Mouse (Mus musculus): ENCODE measurements at regions not wholly inside any gene's neighbourhood (a gene's known extent, or its start where the extent isn't known, plus 50 kb on each side); places are given as distances from the start of the nearest gene placed in this dataset.
A peak's percentile ranks its signal among the peaks of the same experiment; 100 is the strongest.
"Not testable (repeated sequence)": the region's sequence is repeated elsewhere in the genome, so short reads cannot be mapped to it uniquely, and the experiment has no call there.

DNA sequence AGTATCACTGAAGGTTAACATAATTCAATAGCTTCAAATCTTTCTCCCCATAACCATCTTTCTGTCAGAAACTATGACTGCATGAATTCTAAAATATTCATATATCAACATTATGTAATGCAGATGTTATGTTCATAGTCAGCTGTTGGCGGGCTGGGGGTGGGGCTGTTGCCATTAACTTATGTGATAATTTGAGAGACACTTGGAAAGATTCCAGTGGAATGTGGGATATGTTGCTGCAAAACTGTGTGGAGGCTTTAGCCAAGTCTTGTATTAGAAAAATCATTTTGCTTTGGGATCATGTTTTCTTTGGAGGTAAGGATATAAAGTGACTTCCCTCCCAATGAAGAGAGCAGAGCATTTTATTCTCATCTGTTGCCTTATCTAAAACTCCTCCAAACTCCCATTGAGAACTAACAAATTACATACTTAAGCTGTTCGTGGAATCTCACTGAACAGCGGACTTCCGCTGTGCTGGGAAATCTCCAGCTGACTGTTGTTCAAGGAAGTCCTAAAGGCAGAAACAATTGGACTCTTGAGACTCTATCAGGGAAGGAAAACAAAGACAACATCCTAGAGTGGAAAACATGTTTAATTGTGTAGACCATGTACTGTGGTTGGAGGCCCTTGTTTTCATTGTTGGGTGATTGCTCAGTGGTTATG, 260.2 kb upstream of the Gje1 start:
- H3K9me3 ChIP-seq (replicated peaks; ENCODE audit: control insufficient read depth, low read length): no peaks in the 10 kb centered on the region
- H3K9ac ChIP-seq (replicated peaks; ENCODE audit: low read length): no peak overlapping the region
- 34% methylated on average over 4 of the region's 4 CpGs for WGBS
- no peak overlapping the region for H3K4me2 ChIP-seq (ENCODE audit: low read depth, low read length)
- no peaks in the 10 kb centered on the region for H3K36me3 ChIP-seq (replicated peaks; ENCODE audit: control insufficient read depth, insufficient read depth, low read depth, low read length)
- no peak overlapping the region for H3K4me3 ChIP-seq (ENCODE audit: low read depth, low read length)
- DNase-seq (ENCODE audit: low spot score) (peak; percentile 9), ATAC-seq (replicated peaks; ENCODE audit: insufficient number of reproducible peaks, low FRiP score, low TSS enrichment, low read depth) (no peak)
- no peak overlapping the region for H3K27ac ChIP-seq (replicated peaks; ENCODE audit: low read depth, low read length)
- H3K27me3 ChIP-seq (ENCODE audit: control insufficient read depth, insufficient read depth, low read length): no peaks in the 10 kb centered on the region
- H3K4me1 ChIP-seq (ENCODE audit: control insufficient read depth, insufficient read depth, low read length): no peaks in the 10 kb centered on the region

DNA sequence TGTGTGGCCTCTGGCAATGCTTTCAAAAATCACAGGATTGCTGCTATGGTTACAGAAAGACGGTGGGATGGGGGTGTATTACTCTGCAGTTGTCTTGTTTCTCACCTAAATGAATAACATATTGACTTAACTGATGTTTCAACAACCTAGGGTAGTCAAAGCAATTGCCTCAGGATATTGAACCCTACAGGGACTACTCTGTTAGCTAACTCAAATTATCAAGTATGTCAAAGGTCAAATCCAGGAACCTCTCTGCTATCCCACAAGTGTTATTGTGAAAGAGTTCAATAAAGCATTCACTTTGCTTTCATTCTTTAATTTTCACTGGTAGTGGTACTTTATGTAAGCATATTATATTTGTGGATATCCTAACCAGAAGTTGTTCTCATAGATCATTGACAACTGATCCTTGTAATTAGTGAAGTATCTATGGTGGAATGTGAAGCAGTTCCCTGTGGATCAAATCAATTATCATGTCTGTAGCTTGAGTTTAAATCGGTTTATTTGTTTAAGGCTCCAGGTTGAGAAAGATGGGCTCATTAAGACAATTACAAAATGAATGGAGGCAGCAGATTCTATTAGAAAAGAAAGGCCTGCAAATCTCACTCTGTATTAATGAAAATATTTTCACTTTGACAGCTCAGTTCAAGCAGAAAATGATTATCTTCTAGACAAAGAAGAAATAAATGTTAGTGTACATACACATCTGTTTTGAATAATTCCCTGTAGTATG, 259.4 kb upstream of the Gje1 start:
- H3K9ac ChIP-seq (replicated peaks; ENCODE audit: low read length): no peak overlapping the region
- DNase-seq (ENCODE audit: low spot score) (peak; percentile 49), ATAC-seq (replicated peaks; ENCODE audit: insufficient number of reproducible peaks, low FRiP score, low TSS enrichment, low read depth) (no peak)
- no peaks in the 10 kb centered on the region for H3K9me3 ChIP-seq (replicated peaks; ENCODE audit: control insufficient read depth, low read length)
- H3K4me2 ChIP-seq (ENCODE audit: low read depth, low read length): no peak overlapping the region
- H3K36me3 ChIP-seq (replicated peaks; ENCODE audit: control insufficient read depth, insufficient read depth, low read depth, low read length): no peaks in the 10 kb centered on the region
- H3K27ac ChIP-seq (replicated peaks; ENCODE audit: low read depth, low read length): no peak overlapping the region
- no peaks in the 10 kb centered on the region for H3K27me3 ChIP-seq (ENCODE audit: control insufficient read depth, insufficient read depth, low read length)
- 9% methylated on average over 2 of the region's 2 CpGs for WGBS
- no peak overlapping the region for H3K4me3 ChIP-seq (ENCODE audit: low read depth, low read length)
- H3K4me1 ChIP-seq (ENCODE audit: control insufficient read depth, insufficient read depth, low read length): no peaks in the 10 kb centered on the region

DNA sequence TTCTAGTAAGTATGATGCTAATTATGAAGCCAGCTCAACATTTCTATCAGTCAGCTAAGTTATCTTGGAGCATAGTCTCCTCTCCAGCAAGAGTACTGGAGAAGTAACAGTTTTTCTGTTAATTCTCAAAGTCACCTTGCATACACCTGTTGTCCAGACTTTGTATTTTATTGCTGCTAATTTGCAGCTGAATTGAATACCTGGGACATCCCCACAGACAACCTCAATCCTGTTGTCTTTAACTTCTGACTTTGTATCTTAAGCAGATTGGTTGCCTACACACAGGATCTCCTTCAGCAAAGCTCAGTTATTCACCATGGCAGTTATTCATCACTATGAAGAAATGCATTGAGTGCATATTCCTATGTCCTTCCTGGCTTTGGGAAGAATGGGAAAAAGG, 251.7 kb upstream of the Gje1 start:
- no peak overlapping the region for H3K4me3 ChIP-seq (ENCODE audit: low read depth, low read length)
- no peak overlapping the region for H3K4me2 ChIP-seq (ENCODE audit: low read depth, low read length)
- H3K36me3 ChIP-seq (replicated peaks; ENCODE audit: control insufficient read depth, insufficient read depth, low read depth, low read length): no peaks in the 10 kb centered on the region
- no peaks in the 10 kb centered on the region for H3K4me1 ChIP-seq (ENCODE audit: control insufficient read depth, insufficient read depth, low read length)
- H3K9me3 ChIP-seq (replicated peaks; ENCODE audit: control insufficient read depth, low read length): no peaks in the 10 kb centered on the region
- no peaks in the 10 kb centered on the region for H3K27me3 ChIP-seq (ENCODE audit: control insufficient read depth, insufficient read depth, low read length)
- no peak overlapping the region for H3K9ac ChIP-seq (replicated peaks; ENCODE audit: low read length)
- ATAC-seq (replicated peaks; ENCODE audit: insufficient number of reproducible peaks, low FRiP score, low TSS enrichment, low read depth) (no peak), DNase-seq (ENCODE audit: low spot score) (no peak)
- H3K27ac ChIP-seq (replicated peaks; ENCODE audit: low read depth, low read length): no peak overlapping the region

DNA sequence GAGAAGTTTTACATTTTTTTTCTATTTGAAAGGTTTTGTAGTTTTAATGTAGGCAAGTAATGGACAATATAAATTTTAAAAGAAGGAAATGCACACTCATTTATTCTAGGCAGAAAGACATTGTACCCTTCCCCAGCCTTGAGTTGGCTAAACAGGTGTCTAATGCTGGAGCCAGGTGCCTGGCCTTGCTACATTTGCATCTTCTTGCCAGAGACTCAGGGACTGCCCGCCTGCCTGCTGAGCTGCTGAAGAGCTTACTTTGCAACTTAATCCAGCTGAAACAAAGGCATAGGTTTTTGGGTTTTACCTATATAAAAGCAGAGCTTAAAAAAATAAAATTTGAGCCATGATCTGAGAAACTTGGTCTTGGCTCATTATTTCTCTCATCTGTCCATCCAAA, 249.6 kb upstream of the Gje1 start:
- WGBS: 54% methylated on average over 1 of the region's 1 CpGs
- ATAC-seq (replicated peaks; ENCODE audit: insufficient number of reproducible peaks, low FRiP score, low TSS enrichment, low read depth): no peak

DNA sequence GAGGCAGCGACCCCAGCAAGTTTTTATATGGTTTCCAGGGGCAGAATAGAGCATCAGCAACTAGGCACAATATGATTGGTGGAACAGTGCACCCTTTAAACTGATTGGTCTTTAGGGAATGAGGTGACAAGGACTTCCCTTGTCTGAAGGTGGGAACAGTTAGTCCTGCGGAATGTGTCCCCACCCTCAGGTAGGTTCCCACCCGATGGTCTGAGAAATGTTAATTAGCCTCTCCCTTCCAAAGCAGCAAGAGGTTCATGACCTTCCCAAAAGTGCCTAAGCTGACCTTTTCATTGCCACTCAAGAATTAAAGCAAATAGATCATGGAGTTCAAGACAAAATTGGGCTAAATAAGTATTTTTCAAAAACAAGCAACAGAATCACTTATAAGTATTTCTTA, 248.8 kb upstream of the Gje1 start:
- 69% methylated on average over 3 of the region's 3 CpGs for WGBS
- not testable (repeated sequence) for H3K4me1 ChIP-seq (ENCODE audit: control insufficient read depth, insufficient read depth, low read length); H3K9me3 ChIP-seq (replicated peaks; ENCODE audit: control insufficient read depth, low read length); DNase-seq (ENCODE audit: low spot score); H3K9ac ChIP-seq (replicated peaks; ENCODE audit: low read length); H3K36me3 ChIP-seq (replicated peaks; ENCODE audit: control insufficient read depth, insufficient read depth, low read depth, low read length); H3K27ac ChIP-seq (replicated peaks; ENCODE audit: low read depth, low read length); H3K4me3 ChIP-seq (ENCODE audit: low read depth, low read length); ATAC-seq (replicated peaks; ENCODE audit: insufficient number of reproducible peaks, low FRiP score, low TSS enrichment, low read depth); H3K4me2 ChIP-seq (ENCODE audit: low read depth, low read length); H3K27me3 ChIP-seq (ENCODE audit: control insufficient read depth, insufficient read depth, low read length)

More for the DNA sequence above, 249.6 kb upstream of the Gje1 start:
- H3K4me3 ChIP-seq (ENCODE audit: low read depth, low read length): no peak overlapping the region
- no peak for DNase-seq (ENCODE audit: low spot score)
- no peak overlapping the region for H3K4me2 ChIP-seq (ENCODE audit: low read depth, low read length)
- no peaks in the 10 kb centered on the region for H3K4me1 ChIP-seq (ENCODE audit: control insufficient read depth, insufficient read depth, low read length)
- H3K36me3 ChIP-seq (replicated peaks; ENCODE audit: control insufficient read depth, insufficient read depth, low read depth, low read length): no peaks in the 10 kb centered on the region
- H3K9ac ChIP-seq (replicated peaks; ENCODE audit: low read length): no peak overlapping the region
- no peaks in the 10 kb centered on the region for H3K9me3 ChIP-seq (replicated peaks; ENCODE audit: control insufficient read depth, low read length)
- H3K27me3 ChIP-seq (ENCODE audit: control insufficient read depth, insufficient read depth, low read length): no peaks in the 10 kb centered on the region
- no peak overlapping the region for H3K27ac ChIP-seq (replicated peaks; ENCODE audit: low read depth, low read length)

DNA sequence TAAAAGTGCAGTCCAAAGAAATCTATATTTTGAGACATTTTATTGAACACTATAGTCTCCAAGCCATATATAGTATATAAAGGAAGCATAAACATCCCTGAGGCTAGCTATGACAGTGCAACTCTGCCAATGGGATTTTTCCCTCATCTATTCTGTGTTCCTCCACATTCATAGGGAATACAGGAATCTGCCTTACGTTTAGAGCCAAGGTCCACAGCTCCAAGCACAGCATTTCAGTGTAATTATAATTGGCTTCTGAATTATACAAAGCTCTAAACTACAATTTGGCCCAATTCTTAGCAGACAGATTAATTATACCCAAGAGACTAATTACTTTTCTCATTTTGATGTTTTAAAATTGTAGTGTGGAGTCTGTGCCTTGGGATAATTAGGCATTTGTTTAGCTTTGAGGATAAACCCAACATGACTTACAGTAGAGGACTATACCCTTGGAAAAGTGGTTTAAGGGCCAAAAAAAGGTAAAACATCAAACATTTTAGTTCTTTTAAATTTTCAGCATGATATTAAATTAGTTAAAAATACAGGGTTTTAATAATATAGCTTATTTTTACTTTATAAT, 235.0 kb upstream of the Gje1 start:
- ATAC-seq (replicated peaks; ENCODE audit: insufficient number of reproducible peaks, low FRiP score, low TSS enrichment, low read depth) (no peak), DNase-seq (ENCODE audit: low spot score) (no peak)
- Histone ChIP-seq H3K9me3 (replicated peaks; ENCODE audit: control insufficient read depth, low read length) (no peaks in the 10 kb centered on the region), H3K4me2 (ENCODE audit: low read depth, low read length) (no peak overlapping the region), H3K9ac (replicated peaks; ENCODE audit: low read length) (no peak overlapping the region), H3K4me3 (ENCODE audit: low read depth, low read length) (no peak overlapping the region), H3K36me3 (replicated peaks; ENCODE audit: control insufficient read depth, insufficient read depth, low read depth, low read length) (no peaks in the 10 kb centered on the region), H3K27me3 (ENCODE audit: control insufficient read depth, insufficient read depth, low read length) (no peaks in the 10 kb centered on the region), H3K27ac (replicated peaks; ENCODE audit: low read depth, low read length) (no peak overlapping the region), H3K4me1 (ENCODE audit: control insufficient read depth, insufficient read depth, low read length) (no peaks in the 10 kb centered on the region)
- WGBS: 30% methylated on average over 1 of the region's 1 CpGs

DNA sequence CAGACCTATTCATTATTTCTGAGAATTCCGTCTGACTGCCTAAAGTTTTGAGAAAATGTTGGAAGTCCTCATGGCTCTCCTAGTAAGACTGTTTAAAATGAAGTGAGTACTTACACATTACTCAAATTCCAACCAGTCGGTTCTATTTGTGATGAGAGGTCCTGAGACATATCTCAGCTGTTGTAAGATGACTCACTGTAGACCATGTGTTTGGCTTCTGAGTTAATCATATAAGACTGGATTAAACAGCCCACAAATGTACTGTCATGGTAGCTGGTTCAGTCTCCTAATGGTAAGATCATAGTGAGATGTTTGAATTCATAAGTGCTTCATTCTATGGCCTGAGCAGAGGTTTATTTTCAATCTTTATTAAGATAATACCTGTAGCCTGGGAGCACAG, 223.9 kb upstream of the Gje1 start:
- H3K27ac ChIP-seq (replicated peaks; ENCODE audit: low read depth, low read length): no peak overlapping the region
- H3K9me3 ChIP-seq (replicated peaks; ENCODE audit: control insufficient read depth, low read length): no peaks in the 10 kb centered on the region
- no peaks in the 10 kb centered on the region for H3K4me1 ChIP-seq (ENCODE audit: control insufficient read depth, insufficient read depth, low read length)
- DNase-seq (ENCODE audit: low spot score): no peak
- no peak overlapping the region for H3K4me2 ChIP-seq (ENCODE audit: low read depth, low read length)
- no peaks in the 10 kb centered on the region for H3K27me3 ChIP-seq (ENCODE audit: control insufficient read depth, insufficient read depth, low read length)
- no peak for ATAC-seq (replicated peaks; ENCODE audit: insufficient number of reproducible peaks, low FRiP score, low TSS enrichment, low read depth)
- no peak overlapping the region for H3K9ac ChIP-seq (replicated peaks; ENCODE audit: low read length)
- no peaks in the 10 kb centered on the region for H3K36me3 ChIP-seq (replicated peaks; ENCODE audit: control insufficient read depth, insufficient read depth, low read depth, low read length)
- H3K4me3 ChIP-seq (ENCODE audit: low read depth, low read length): no peak overlapping the region
- WGBS: 81% methylated on average over 2 of the region's 2 CpGs

All from embryonic facial prominence, embryonic 11.5 days (tissue).